Mouse (Mus musculus): ENCODE measurements around the gene Cpt2. TPM values are rescaled to one million over a fixed set of nuclear protein-coding genes. Genes with fewer than 3 reads are reported as not detected.

Gene Cpt2
- polyA plus RNA-seq (2014; fragmentation: Illumina TruSeq; extraction: RNeasy Lipid Tissue Mini Kit (QIAGEN cat#74804); ENCODE audit: low read depth, low replicate concordance): 337 TPM

GRCm38 (mm10) chr4:107923145-107923802, at the start of gene Cpt2:
Gene Cpt2 (minus strand): TSS chr4:107923610.

GRCm38 (mm10) chr4:107967966-107968682, 44.7 kb upstream of the Cpt2 start, which contains the start of gene Slc1a7:
Gene Slc1a7 (plus strand): TSS chr4:107968332.

DNA sequence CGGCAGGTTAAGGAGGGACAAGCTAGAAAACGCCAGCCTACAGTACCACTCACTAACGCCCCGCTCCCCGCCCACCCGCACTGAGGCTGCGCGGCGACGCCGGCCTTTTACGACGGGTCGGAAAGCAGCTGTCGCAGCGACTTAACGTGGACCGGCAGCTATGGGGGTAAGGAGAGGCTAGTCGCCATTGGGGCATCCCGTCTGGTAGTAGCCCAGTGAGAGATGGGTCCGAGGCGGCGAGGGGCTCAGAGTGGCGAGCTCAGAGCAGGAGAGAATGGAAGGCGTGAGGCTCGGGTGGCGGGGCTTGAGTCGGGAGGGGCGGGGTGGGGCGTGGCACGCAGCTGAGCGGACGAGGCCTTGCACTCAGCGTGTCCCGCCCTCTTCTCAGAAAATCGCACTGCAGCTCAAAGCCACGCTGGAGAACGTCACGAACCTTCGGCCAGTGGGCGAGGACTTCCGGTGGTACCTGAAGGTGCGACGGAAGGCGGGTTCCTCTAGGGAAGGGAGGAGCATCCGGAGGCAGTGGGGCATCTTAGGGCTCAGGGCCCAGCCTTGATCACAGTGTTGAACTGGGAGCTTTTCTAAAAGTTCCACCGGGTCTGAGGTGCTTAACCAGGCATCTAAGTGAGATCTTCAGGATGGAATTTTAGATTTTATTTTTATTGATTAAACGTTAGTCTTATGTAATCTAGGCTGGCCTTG, 33.5 kb downstream of the Cpt2 start, which contains the start of gene 0610037L13Rik:
TSS of gene 0610037L13Rik (plus strand) at position 83 of the 702 bp plus-strand sequence.

DNA sequence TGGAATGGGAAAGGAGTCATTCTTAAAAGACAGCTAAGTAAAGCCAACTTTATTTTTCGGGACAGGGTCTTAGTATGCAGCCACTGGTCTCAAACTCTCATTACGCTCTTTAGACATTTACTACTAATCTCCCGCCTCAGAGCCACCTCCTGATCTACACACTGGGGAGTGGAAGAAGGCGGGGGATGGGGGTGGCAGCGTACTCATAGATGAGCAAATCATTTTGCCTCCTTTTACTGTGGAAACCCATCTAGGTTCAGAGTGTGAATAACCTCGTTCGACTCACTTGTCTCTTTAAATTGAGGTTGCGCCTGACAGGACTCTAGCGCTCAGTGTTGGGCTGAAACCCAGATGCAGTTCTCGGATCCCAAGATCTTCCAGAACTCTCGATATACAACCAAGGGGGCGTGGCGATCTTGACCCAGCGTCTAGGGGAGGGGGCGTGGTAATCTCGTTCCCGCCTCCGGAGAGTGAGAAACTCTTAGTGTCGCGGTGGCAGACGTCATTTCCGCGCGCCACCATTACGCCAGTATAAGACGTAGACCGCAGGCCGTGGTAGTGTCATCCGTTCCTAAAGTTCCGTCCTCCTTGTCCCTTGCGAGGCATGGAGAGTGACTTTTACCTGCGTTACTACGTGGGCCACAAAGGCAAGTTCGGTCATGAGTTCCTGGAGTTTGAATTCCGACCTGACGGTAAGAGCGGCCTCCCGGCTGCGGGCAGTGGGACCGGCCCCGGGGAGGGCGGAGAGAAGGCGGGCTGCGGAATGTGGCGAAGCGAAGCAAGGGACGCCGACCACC, 44.0 kb downstream of the Cpt2 start, which contains the start of gene Magoh:
TSS of gene Magoh (plus strand) at position 502 of the 797 bp plus-strand sequence.

Other genes starting within 250 kb of the Cpt2 start
- not detected for gene Dmrtb1, start 239.4 kb downstream of the Cpt2 start, polyA plus RNA-seq (2014; fragmentation: Illumina TruSeq; extraction: RNeasy Lipid Tissue Mini Kit (QIAGEN cat#74804); ENCODE audit: low read depth, low replicate concordance)
- 5.7 TPM for gene Lrp8, start 121.3 kb downstream of the Cpt2 start, polyA plus RNA-seq (2014; fragmentation: Illumina TruSeq; extraction: RNeasy Lipid Tissue Mini Kit (QIAGEN cat#74804); ENCODE audit: low read depth, low replicate concordance)
- gene Magoh, start 43.9 kb downstream of the Cpt2 start, polyA plus RNA-seq (2014; fragmentation: Illumina TruSeq; extraction: RNeasy Lipid Tissue Mini Kit (QIAGEN cat#74804); ENCODE audit: low read depth, low replicate concordance): 166 TPM
- gene 0610037L13Rik, start 33.8 kb downstream of the Cpt2 start, polyA plus RNA-seq (2014; fragmentation: Illumina TruSeq; extraction: RNeasy Lipid Tissue Mini Kit (QIAGEN cat#74804); ENCODE audit: low read depth, low replicate concordance): 22.6 TPM
- gene Slc1a7, start 44.7 kb upstream of the Cpt2 start, polyA plus RNA-seq (2014; fragmentation: Illumina TruSeq; extraction: RNeasy Lipid Tissue Mini Kit (QIAGEN cat#74804); ENCODE audit: low read depth, low replicate concordance): not detected
- 2.2 TPM for gene Podn, start 172.8 kb upstream of the Cpt2 start, polyA plus RNA-seq (2014; fragmentation: Illumina TruSeq; extraction: RNeasy Lipid Tissue Mini Kit (QIAGEN cat#74804); ENCODE audit: low read depth, low replicate concordance)
- 516 TPM for gene Scp2, start 221.4 kb upstream of the Cpt2 start, polyA plus RNA-seq (2014; fragmentation: Illumina TruSeq; extraction: RNeasy Lipid Tissue Mini Kit (QIAGEN cat#74804); ENCODE audit: low read depth, low replicate concordance)
- 7.3 TPM for gene Echdc2, start 241.8 kb upstream of the Cpt2 start, polyA plus RNA-seq (2014; fragmentation: Illumina TruSeq; extraction: RNeasy Lipid Tissue Mini Kit (QIAGEN cat#74804); ENCODE audit: low read depth, low replicate concordance)

Data from adrenal gland, adult 10 weeks (tissue).